Mouse (Mus musculus): ENCODE results near the gene Slc12a5. TPM values are rescaled to one million over a fixed set of nuclear protein-coding genes. Genes with fewer than 3 reads are reported as not detected.
A peak's percentile ranks its signal among the peaks of the same experiment; 100 is the strongest.

The Slc12a5 gene
- 0.21 and 0.53 TPM in 2 replicates for polyA plus RNA-seq (2015; fragmentation: Nextera tagmentation; extraction: Ambion mirVana)

GRCm38 (mm10) chr2:164960716-164961441 is at the start of gene Slc12a5:
Slc12a5 (plus strand) TSS chr2:164960802.
- Histone ChIP-seq H3K9me3 (replicated peaks) (no peaks in the 10 kb centered on the region), H3K4me1 (replicated peaks) (peaks cover 12% of the 10 kb centered on the region), H3K4me2 (peak within 1 kb of the TSS; percentile 78), H3K4me3 (peak within 1 kb of the TSS; percentile 58), H3K27ac (no peak within 1 kb of the TSS), H3K36me3 (no peaks in the 10 kb centered on the region), H3K27me3 (peaks cover 46% of the 10 kb centered on the region), H3K9ac (peak within 1 kb of the TSS; percentile 36)
- peak; percentile 56 for ATAC-seq (replicated peaks; ENCODE audit: insufficient number of reproducible peaks, insufficient read depth, low FRiP score, low read depth)
- WGBS, result under 1% methylated on average over 27 of the region's 54 CpGs

DNA sequence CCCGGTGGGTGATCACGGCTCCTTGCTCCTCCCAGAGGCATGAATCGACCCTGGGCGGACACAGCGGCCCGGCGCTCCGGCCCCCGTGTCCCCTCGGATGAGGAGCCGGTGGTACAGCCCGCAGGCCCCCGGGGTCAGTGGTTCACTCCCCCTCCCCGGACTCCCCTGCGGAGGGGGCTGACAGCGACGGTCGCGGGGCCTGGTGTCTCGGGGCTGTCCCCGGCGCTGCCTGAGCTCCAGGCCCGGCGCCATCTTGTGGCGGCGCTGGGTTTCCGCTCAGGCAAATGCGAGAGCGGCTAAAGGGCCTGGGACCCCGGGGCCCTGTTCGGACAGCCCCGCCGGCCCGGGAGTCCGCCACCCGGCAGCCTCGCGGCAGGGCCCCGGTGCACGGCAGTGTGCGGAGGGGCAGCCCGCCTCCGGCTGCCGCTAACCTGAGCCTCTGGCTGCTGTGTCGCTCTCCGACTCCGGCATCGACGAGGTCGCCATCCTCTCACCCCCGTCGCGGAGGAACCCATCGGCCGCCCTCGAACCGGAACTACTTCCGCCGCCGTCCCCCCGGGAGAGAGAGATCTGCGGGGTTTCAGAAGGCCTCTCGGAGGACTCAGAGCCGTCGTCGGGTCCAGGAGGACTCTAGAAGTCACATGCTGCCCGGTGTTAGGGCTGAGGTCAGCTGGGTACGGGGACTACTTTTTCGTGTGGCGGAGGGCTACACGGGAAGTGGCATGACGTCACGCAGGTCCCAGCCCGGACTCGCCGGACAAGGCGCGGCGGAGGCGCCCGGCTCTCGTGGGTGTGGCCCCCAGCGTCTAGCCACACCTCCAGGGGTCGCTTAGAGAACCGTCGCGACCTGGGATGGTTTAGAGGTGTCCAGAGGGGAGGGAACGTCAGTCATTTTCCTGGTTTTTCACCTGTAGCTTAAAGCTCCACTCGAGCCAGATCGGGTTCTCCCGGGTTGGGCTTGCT is 49.2 kb upstream of the Slc12a5 start, which contains the start of gene Zfp335:
Gene Zfp335 (minus strand): TSS at position 672 of the 963 bp plus-strand sequence.
- peak within 1 kb of the TSS; percentile 98 for H3K27ac ChIP-seq
- H3K4me3 ChIP-seq, result peak within 1 kb of the TSS; percentile 71
- peak within 1 kb of the TSS; percentile 78 for H3K9ac ChIP-seq
- H3K9me3 ChIP-seq (replicated peaks), result 0 out of 2 replicates have a peak, but pooled peaks cover under 1% of the 10 kb centered on the region
- H3K4me2 ChIP-seq, result peak within 1 kb of the TSS; percentile 82
- peaks cover 27% of the 10 kb centered on the region for H3K4me1 ChIP-seq (replicated peaks)
- H3K27me3 ChIP-seq, result no peaks in the 10 kb centered on the region
- peaks cover 30% of the 10 kb centered on the region for H3K36me3 ChIP-seq
- WGBS, result under 1% methylated on average over 91 of the region's 91 CpGs
- peak; percentile 91 for ATAC-seq (replicated peaks; ENCODE audit: insufficient number of reproducible peaks, insufficient read depth, low FRiP score, low read depth)

DNA sequence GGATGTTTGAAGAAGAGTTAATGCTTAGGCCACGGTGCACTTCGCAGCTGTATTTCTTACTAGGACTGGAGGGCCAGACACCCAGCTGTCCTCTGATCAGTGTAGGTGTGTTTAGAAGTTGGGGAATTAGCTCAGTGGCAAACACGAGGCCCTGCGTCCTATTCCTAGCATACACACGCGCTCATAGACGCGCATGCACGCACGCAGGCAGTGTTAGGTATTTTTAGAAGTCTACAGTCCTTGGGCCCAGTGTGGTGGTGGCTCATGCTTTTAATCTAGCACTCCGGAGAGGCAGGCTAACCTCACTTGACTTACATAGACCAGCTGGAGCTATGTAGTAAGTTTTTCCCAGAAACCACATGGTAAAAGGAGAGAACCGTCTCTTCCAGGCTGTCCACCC is 48.5 kb upstream of the Slc12a5 start:
- H3K27ac ChIP-seq, result peak overlapping the region; percentile 98
- no peaks in the 10 kb centered on the region for H3K27me3 ChIP-seq
- ATAC-seq (replicated peaks; ENCODE audit: insufficient number of reproducible peaks, insufficient read depth, low FRiP score, low read depth), result peak; percentile 63
- peaks cover 22% of the 10 kb centered on the region for H3K36me3 ChIP-seq
- H3K9me3 ChIP-seq (replicated peaks), result no peaks in the 10 kb centered on the region
- H3K4me2 ChIP-seq, result peak overlapping the region; percentile 82
- H3K9ac ChIP-seq, result peak overlapping the region; percentile 78
- peaks cover 27% of the 10 kb centered on the region for H3K4me1 ChIP-seq (replicated peaks)
- 6% methylated on average over 12 of the region's 12 CpGs for WGBS
- H3K4me3 ChIP-seq, result peak overlapping the region; percentile 71

GRCm38 (mm10) chr2:164912749-164913427 is 47.7 kb upstream of the Slc12a5 start:
- H3K9ac ChIP-seq, result 0 out of 2 replicates have a peak overlapping the region, but pooled peaks have one; percentile 78
- ATAC-seq (replicated peaks; ENCODE audit: insufficient number of reproducible peaks, insufficient read depth, low FRiP score, low read depth), result no peak
- no peaks in the 10 kb centered on the region for H3K27me3 ChIP-seq
- H3K9me3 ChIP-seq (replicated peaks), result no peaks in the 10 kb centered on the region
- peak overlapping the region; percentile 82; the same call in 1 of the 2 replicates for H3K4me2 ChIP-seq
- peak overlapping the region; percentile 98 for H3K27ac ChIP-seq
- H3K4me1 ChIP-seq (replicated peaks), result peaks cover 27% of the 10 kb centered on the region
- peaks cover 14% of the 10 kb centered on the region for H3K36me3 ChIP-seq
- 87% methylated on average over 9 of the region's 9 CpGs for WGBS
- 0 out of 2 replicates have a peak overlapping the region, but pooled peaks have one; percentile 71 for H3K4me3 ChIP-seq

GRCm38 (mm10) chr2:164913428-164913786 is 47.2 kb upstream of the Slc12a5 start:
- no peak for ATAC-seq (replicated peaks; ENCODE audit: insufficient number of reproducible peaks, insufficient read depth, low FRiP score, low read depth)
- WGBS, result 86% methylated on average over 2 of the region's 2 CpGs
- no peak overlapping the region for H3K9ac ChIP-seq
- H3K9me3 ChIP-seq (replicated peaks), result no peaks in the 10 kb centered on the region
- H3K4me3 ChIP-seq, result no peak overlapping the region
- H3K36me3 ChIP-seq, result peaks cover 9% of the 10 kb centered on the region
- peaks cover 27% of the 10 kb centered on the region for H3K4me1 ChIP-seq (replicated peaks)
- no peaks in the 10 kb centered on the region for H3K27me3 ChIP-seq
- no peak overlapping the region for H3K4me2 ChIP-seq
- peak overlapping the region; percentile 98; the same call in 1 of the 2 replicates for H3K27ac ChIP-seq

DNA sequence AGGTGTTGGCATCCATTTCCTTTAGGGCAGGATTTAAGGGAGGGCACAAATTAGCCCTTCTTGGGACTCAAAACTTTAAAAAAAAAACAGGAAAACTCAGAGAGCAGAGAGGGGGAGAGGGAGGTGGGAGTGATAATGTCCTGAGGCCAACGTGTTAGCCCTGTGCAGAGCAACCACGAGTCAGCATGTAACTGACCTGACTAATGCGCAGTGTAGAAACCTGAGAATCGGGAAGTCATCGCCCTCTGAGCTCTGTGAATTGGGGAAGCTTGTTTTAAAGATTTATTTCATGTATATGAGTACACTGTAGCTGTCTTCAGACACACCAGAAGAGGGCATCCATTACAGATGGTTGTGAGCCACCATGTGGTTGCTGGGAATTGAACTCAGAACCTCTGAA is 43.8 kb upstream of the Slc12a5 start:
- H3K4me2 ChIP-seq, result no peak overlapping the region
- ATAC-seq (replicated peaks; ENCODE audit: insufficient number of reproducible peaks, insufficient read depth, low FRiP score, low read depth), result no peak
- no peak overlapping the region for H3K27ac ChIP-seq
- no peaks in the 10 kb centered on the region for H3K9me3 ChIP-seq (replicated peaks)
- H3K4me3 ChIP-seq, result no peak overlapping the region
- no peaks in the 10 kb centered on the region for H3K27me3 ChIP-seq
- no peak overlapping the region for H3K9ac ChIP-seq
- H3K36me3 ChIP-seq, result peaks cover 5% of the 10 kb centered on the region
- peaks cover 13% of the 10 kb centered on the region for H3K4me1 ChIP-seq (replicated peaks)
- 71% methylated on average over 5 of the region's 5 CpGs for WGBS

GRCm38 (mm10) chr2:164917371-164917770 is 43.2 kb upstream of the Slc12a5 start:
- H3K4me1 ChIP-seq (replicated peaks), result peaks cover 9% of the 10 kb centered on the region
- H3K27ac ChIP-seq, result no peak overlapping the region
- H3K36me3 ChIP-seq, result peaks cover 5% of the 10 kb centered on the region
- H3K9ac ChIP-seq, result no peak overlapping the region
- H3K9me3 ChIP-seq (replicated peaks), result no peaks in the 10 kb centered on the region
- no peak overlapping the region for H3K4me2 ChIP-seq
- H3K27me3 ChIP-seq, result no peaks in the 10 kb centered on the region
- no peak overlapping the region for H3K4me3 ChIP-seq
- 62% methylated on average over 10 of the region's 10 CpGs for WGBS
- no peak for ATAC-seq (replicated peaks; ENCODE audit: insufficient number of reproducible peaks, insufficient read depth, low FRiP score, low read depth)

- Histone ChIP-seq H3K27ac (no peak overlapping the region), H3K4me2 (no peak overlapping the region), H3K36me3 (peaks cover 5% of the 10 kb centered on the region), H3K9ac (no peak overlapping the region), H3K4me3 (no peak overlapping the region), H3K9me3 (replicated peaks) (no peaks in the 10 kb centered on the region), H3K4me1 (replicated peaks) (peaks cover 2% of the 10 kb centered on the region; the same call in 1 of the 2 replicates), H3K27me3 (no peaks in the 10 kb centered on the region)
- ATAC-seq (replicated peaks; ENCODE audit: insufficient number of reproducible peaks, insufficient read depth, low FRiP score, low read depth), result no peak
- WGBS, result 65% methylated on average over 5 of the region's 5 CpGs
These were observed 42.3 kb upstream of the Slc12a5 start for GRCm38 (mm10) chr2:164918325-164918724.

DNA sequence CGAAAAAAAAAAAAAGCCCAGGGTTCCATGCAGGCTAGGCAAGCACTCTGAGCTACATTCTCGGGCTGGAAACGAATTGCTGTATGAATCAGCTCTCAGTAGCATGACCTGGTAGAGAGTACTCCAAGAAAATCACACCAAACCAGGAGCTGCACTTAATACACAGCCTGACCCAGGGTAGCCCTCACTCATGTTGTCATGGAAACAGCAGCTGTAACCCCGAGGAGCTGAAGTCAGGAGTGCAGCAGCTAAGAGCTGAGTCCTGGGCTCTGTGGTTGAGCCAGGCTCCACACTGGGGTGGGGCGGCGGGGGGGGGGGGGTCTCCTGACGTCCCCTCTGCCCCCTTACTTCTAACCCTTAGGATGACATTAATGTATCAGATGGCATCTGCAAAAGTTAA is 38.6 kb upstream of the Slc12a5 start:
- Histone ChIP-seq H3K4me2 (no peak overlapping the region), H3K4me3 (no peak overlapping the region), H3K27ac (no peak overlapping the region), H3K9ac (no peak overlapping the region), H3K9me3 (replicated peaks) (no peaks in the 10 kb centered on the region), H3K27me3 (peaks cover 5% of the 10 kb centered on the region), H3K4me1 (replicated peaks) (peaks cover 3% of the 10 kb centered on the region; the same call in 1 of the 2 replicates), H3K36me3 (peaks cover 5% of the 10 kb centered on the region)
- WGBS, result 62% methylated on average over 7 of the region's 7 CpGs
- no peak for ATAC-seq (replicated peaks; ENCODE audit: insufficient number of reproducible peaks, insufficient read depth, low FRiP score, low read depth)

DNA sequence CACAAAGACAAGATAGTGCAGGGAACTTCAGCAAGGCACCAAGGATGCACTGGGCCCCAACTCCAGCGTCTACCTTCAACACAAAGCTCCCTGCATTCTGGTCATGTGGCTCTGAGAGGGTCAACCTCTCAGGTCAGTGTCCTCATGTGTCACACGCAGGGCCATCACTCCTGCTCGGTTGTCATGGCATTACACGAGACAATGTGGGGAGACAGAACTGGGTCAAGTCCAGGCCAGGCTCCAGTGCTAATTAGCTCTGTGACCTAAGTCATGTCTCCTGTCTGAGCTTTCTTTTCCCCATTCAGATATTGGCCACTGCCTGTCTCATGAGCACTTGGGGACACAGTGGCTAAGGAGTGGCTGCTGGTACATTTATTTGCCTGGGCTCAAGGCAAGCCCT is 37.3 kb upstream of the Slc12a5 start:
- ATAC-seq (replicated peaks; ENCODE audit: insufficient number of reproducible peaks, insufficient read depth, low FRiP score, low read depth), result no peak
- Histone ChIP-seq H3K4me3 (no peak overlapping the region), H3K27me3 (peaks cover 5% of the 10 kb centered on the region), H3K27ac (no peak overlapping the region), H3K4me1 (replicated peaks) (peaks cover 3% of the 10 kb centered on the region; the same call in 1 of the 2 replicates), H3K36me3 (peaks cover 5% of the 10 kb centered on the region), H3K9ac (no peak overlapping the region), H3K4me2 (no peak overlapping the region), H3K9me3 (replicated peaks) (no peaks in the 10 kb centered on the region)
- WGBS, result 74% methylated on average over 4 of the region's 4 CpGs

All from heart, embryonic 15.5 days (tissue).